Mouse (Mus musculus) embryo, embryonic 11 days (tissue): Measurements from ENCODE around the gene 5730409E04Rik.

ENCODE experiments used
- DNase-seq: peaks from one replicate; pipeline ENCODE4 v3.0.0-alpha.2; 2015

5730409E04Rik gene

GRCm38 (mm10) chr4:126609606-126610181 is at the start of gene 5730409E04Rik:
TSS of gene 5730409E04Rik (plus strand) at chr4:126609818.
- DNase-seq, result peak; percentile 79

- no peak for DNase-seq
Observed at GRCm38 (mm10) chr4:126563798-126564197, 45.8 kb upstream of the 5730409E04Rik start.

- no peak for DNase-seq
Observed at GRCm38 (mm10) chr4:126567243-126567642, 42.4 kb upstream of the 5730409E04Rik start.

- no peak for DNase-seq
Observed at GRCm38 (mm10) chr4:126569783-126570182, 39.8 kb upstream of the 5730409E04Rik start.

DNA sequence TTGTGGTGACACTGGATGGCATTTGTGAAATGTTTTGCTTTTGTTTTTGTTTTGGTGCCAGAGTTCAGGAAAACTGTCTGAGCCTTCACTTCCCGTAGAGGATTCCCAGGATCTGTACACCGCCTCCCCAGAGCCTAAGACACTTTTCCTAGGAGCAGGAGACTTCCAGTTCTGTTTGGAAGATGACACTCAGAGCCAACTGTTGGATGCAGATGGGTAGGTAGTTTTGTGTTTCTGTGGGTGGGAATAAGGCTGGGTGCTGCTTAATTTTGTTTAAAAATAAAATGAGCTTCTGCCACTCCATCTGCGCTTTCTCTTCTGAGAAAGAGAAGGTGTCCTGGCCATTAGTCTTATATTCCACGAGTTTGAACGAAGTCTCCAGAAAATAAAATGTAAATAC is 33.3 kb upstream of the 5730409E04Rik start:
- no peak for DNase-seq

- no peak for DNase-seq
Observed at GRCm38 (mm10) chr4:126577920-126578319, 31.7 kb upstream of the 5730409E04Rik start.

DNA sequence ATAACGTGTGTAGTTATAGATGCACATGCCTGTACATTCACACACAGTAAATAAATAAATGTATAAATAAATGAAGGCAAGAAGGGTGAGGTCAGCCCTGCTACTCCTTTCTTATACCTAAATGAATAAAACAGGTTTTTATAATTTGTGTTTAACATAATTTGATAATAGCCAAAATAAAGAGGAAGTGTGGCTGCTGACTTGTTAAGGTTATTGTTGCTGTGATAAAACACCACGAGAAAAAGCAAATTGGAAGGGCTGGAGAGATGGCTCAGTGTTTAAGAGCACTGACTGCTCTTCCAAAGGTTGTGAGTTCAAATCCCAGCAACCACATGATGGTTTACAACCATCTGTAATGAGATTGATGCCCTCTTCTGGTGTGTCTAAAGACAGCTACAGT is 30.5 kb upstream of the 5730409E04Rik start:
- DNase-seq, result no peak

- no peak for DNase-seq
Observed at GRCm38 (mm10) chr4:126585739-126586138, 23.9 kb upstream of the 5730409E04Rik start.

GRCm38 (mm10) chr4:126592039-126592438 is 17.6 kb upstream of the 5730409E04Rik start:
- no peak for DNase-seq

- peak; percentile 86 for DNase-seq
Observed at GRCm38 (mm10) chr4:126599971-126600754, 9.5 kb upstream of the 5730409E04Rik start.

DNA sequence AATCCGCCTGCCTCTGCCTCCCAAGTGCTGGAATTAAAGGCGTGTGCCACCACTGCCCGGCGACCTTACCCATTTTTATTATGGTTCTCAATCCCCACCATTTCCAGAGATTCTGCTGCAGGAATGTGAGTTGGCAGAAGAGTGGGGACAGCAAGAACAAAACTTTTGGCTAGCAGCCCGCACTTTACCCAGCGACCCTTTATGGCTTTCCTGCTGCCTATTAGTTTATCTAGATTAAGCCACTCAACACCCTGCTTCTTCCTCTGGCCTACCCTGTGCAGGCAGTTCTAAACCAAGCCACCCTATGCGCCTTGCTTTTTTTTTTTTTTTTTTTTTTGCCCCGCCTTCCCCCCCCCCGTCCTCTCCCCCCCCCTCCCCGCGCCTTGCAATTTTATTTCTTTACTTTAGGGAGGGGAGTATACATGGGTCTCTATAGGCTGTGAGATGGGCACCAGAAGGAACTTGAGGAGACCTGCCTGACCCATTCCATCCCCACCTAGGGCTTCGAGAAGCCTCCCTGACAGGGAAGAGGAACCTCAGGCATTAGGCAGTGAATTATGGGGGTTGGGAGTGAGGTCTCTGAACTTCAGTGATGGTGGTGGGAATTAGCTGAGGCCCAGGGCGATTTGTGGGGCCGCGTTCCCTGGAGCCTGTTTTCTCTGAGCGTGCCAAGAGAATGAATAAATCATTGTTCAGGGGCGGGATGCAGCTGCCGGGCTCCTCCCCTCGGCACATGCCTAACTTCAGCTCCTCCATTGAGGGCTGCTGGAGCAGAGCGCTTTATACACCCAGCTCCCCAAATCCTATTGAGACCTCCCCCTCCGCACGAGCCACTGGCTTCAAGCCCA is 7.8 kb upstream of the 5730409E04Rik start:
- peak; percentile 86 for DNase-seq

GRCm38 (mm10) chr4:126602445-126602762 is 7.2 kb upstream of the 5730409E04Rik start:
- DNase-seq, result no peak

DNA sequence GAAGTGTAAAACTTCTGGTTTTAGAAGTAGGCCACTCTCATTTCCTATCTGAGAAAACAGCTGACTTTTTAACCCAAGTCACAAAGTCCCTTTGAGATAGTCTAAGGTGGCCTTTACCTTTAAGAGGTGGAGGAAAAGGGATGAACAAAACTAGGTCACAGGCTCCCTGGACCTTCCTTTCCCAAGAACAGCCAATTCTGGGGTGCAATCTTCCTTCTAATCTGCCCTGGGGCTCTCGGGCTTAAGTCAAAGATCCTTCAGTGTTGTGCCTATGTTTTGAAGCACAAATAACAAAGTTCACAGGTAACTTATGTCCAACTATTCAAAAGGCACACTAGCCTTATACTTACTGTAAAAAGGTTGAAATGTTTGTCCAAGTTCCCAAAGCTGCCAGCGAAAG is 5.5 kb upstream of the 5730409E04Rik start:
- no peak for DNase-seq

GRCm38 (mm10) chr4:126605751-126606150 is 3.9 kb upstream of the 5730409E04Rik start:
- DNase-seq, result no peak

DNA sequence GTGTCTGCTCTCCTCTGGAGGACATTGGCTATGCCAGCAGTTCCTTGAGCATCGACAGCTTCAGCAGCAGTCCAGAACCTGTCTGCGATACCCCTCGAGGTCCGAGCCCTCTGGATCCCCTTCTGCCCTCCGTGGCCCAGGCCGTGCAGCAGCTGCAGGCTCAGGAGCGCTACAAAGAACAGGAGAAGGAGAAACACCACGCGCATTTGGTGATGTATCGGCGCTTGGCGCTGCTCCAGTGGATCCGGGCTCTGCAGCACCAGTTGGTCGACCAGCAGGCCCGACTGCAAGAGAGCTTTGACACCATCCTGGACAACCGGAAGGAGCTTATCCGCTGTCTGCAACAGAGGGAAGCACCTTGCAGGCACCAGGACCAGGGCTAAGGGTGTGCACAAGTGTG is 2.4 kb downstream of the 5730409E04Rik start:
- no peak for DNase-seq

- no peak for DNase-seq
Observed at GRCm38 (mm10) chr4:126616312-126616711, 6.7 kb downstream of the 5730409E04Rik start.

- DNase-seq, result peak; percentile 82
Observed at GRCm38 (mm10) chr4:126619691-126620330, 10.2 kb downstream of the 5730409E04Rik start.

DNA sequence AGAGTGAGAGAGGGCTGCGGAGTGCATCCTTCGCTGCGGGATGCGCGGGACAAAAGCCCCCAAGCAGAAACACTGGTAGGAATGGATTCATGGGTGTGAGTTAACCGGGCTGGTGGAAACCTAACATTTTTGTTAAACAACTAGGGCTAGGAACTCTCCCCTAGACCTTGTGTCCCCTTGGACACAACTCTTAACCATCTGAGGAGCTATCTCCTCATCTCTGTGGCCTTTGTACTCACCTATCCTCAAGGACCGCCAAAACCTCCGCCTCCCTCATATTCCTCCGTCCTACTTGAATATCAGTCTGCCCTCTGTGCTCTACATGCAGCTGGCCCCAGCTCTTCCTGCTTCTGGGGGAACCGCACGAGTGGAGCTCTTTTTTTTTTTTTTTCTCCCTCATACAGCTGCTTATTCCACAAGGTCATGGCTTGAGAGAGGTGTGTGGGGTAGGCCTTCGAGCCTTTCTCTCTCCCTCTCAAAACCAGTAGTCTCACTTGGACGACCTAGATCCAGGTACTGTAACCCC is 10.8 kb downstream of the 5730409E04Rik start:
- DNase-seq, result peak; percentile 35

GRCm38 (mm10) chr4:126627021-126627681 is 17.5 kb downstream of the 5730409E04Rik start:
- peak; percentile 64 for DNase-seq

DNA sequence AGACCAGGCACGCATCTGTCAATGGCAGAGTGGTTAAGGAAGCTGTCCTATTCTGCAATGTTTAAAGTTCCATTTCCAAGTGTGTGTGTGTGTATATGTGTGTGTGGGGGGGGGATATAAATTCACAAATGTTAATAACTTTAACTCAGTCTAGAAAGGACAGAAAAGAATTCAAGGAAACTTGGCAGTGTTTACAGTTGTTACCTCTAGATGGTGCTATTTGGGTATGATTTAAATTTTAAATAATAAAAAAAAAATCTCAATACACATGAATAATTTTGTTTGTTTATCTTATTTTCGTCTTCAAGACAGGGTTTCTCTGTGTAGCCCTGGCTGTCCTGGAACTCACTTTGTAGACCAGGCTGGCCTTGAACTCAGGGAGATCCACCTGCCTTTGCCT is 22.3 kb downstream of the 5730409E04Rik start:
- DNase-seq, result no peak

- no peak for DNase-seq
Observed at GRCm38 (mm10) chr4:126632668-126633067, 23.1 kb downstream of the 5730409E04Rik start.

DNA sequence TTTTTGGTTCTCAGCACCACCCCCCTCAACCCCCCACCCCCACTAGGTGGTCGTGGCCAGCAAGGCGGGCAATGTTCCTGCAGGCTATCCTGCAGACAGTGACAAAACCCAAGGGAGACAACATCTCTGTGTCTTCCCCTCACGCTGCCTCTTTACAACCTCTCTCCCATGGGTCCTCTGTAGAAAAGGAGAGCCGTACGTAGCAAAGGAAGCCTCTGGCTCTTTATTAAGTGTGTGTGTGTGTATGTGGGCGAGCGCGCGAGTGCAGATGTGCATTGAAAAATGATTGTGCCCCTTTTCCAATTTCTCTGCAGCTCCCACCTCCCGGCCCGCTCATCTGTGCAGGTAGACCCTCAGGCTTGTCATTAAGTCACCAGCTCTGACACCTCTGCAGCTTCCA is 26.7 kb downstream of the 5730409E04Rik start:
- no peak for DNase-seq
